Mouse (Mus musculus) heart, postnatal 0 days (tissue): ENCODE results near the gene Rfx4.

Experiments
- CTCF ChIP-seq: IDR thresholded peaks from 2 replicates; pipeline ENCODE4 v1.5.1; 2016; ENCODE audit warnings: antibody characterized with exemption, control low read depth, low read depth
- EP300 ChIP-seq: IDR thresholded peaks from 2 replicates; pipeline ENCODE4 v1.6.1; 2016; ENCODE audit warnings: antibody characterized with exemption, low read depth

GRCm38 (mm10) chr10:84815676-84816436, 60.0 kb downstream of the Rfx4 start:
- TF ChIP-seq CTCF, result no peak
- no peak for TF ChIP-seq EP300
